Mouse (Mus musculus) megakaryocyte, embryonic 14.5 days (primary cell): Measurements from ENCODE around the gene Spag5.

ENCODE experiments used
- FLI1 ChIP-seq: IDR thresholded peaks from 2 replicates; pipeline ENCODE4 v1.6.1; 2012; ENCODE audit warnings: low read length, inconsistent platforms, mixed read lengths
- GATA1 ChIP-seq: IDR thresholded peaks from 3 replicates; pipeline ENCODE4 v1.6.1; 2012; ENCODE audit warnings: mixed read lengths, low read length, inconsistent platforms, borderline replicate concordance

DNA sequence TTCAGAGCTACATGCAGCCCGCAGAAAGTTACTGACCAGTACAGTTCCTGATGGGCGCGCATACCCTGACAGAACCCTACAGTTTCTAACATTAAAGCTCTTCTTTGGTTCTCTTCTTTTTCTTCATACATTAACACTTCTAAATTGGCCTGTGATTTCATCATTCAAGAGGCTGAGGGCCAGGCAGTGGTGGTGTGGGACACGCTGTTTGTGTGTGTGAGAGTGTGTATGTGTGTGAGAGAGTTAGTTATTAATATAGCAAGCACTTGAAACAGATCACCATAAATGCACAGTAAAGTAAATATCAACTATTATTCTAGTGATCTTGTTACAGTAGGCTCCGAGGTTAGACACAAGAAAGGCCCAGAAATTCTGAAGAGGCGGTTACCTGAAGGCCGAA, 412 bp upstream of the Spag5 start:
- no peak for TF ChIP-seq GATA1
- no peak for TF ChIP-seq FLI1
